Mouse (Mus musculus) cerebellum, postnatal 25 days (tissue): ENCODE measurements around the gene Usp15.
"Not testable (repeated sequence)": the region's sequence is repeated elsewhere in the genome, so short reads cannot be mapped to it uniquely, and the experiment has no call there.

Experiments used
- DNase-seq, 2 experiments: peaks; one replicate each; pipeline ENCODE4 v3.0.0; 2021; ENCODE audit warnings: mixed read lengths in 2 of 2

The Usp15 gene

GRCm38 (mm10) chr10:123196835-123197559, at the start of gene Usp15:
TSS of gene Usp15 (minus strand) at chr10:123196995.
- DNase-seq = peak; percentile 95 to 98

DNA sequence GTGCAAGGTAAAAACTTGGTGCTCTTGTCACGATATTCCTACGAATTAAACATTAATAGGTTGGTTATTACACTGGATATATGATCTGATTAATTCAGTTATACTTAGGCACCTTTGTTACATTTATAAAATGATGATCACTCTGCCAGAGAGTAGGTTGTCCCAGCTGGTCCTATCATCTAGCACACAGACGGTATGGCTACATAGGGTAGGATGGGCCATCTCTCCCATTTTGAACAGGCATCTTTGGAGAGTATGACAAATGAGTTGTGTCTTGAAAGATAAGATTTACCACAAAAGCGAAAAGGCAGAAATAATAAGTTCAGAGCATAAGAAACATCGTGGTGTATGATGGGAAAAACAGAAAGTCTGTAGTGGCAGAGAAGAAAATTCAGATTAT, 32.6 kb upstream of the Usp15 start:
- no peak for DNase-seq

GRCm38 (mm10) chr10:123222785-123223184, 26.0 kb upstream of the Usp15 start:
- no peak for DNase-seq

GRCm38 (mm10) chr10:123209517-123209916, 12.7 kb upstream of the Usp15 start:
- no peak for DNase-seq

DNA sequence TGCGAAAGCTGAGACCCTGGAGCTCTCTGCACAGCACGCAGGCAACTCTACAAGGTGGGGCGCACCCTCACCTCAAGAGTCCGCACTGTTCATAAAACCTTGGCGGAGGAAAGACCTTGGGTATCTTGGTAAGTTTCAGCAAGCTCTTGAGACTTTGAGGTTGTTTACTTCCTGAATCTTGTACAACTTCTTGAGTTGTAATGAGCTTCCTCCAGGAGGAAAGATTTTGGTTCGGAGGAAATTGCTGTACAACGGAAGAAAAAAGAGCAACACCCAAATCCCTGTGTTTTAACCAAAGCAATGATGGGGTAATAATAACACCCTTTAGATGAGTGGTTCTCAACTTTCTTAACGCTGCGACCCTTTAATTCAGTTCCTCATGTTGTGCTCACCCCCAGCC, 11.5 kb upstream of the Usp15 start:
- no peak for DNase-seq

DNA sequence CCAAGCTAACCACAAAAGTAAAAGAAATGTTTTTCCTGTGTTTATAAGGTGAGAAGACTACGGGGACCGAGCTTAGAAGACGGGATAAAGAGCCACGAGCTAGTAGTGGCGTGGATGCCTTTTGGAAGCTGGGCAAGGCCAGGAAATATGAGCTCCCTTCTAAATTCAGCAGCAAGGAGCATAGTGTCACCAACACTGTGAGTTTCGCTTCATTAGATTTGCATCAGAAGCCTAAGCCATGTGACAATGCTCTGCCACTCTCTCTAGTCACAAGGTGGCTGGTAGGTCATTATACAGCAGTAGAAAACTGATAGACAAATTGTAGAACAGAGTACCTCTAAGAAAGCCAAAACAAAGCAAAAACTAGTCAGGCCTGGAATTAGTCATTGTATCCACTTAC, 9.3 kb upstream of the Usp15 start:
- no peak for DNase-seq

DNA sequence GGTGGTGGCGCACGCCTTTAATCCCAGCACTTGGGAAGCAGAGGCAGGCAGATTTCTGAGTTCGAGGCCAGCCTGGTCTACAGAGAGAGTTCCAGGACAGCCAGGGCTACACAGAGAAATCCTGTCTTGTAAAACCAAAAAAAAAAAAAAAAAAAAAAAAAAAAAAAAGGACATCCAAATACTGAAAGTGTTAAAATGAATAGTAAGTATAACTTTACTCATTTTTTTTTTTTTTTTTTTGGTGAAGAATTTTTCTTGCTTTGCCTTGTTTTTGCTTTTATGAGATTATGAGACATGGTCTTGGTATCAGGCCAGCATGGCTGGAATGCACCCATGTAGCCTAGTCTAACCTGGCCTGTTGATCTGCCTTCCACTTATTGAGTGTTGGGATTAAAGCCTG, 8.6 kb upstream of the Usp15 start:
- not testable (repeated sequence) for DNase-seq

DNA sequence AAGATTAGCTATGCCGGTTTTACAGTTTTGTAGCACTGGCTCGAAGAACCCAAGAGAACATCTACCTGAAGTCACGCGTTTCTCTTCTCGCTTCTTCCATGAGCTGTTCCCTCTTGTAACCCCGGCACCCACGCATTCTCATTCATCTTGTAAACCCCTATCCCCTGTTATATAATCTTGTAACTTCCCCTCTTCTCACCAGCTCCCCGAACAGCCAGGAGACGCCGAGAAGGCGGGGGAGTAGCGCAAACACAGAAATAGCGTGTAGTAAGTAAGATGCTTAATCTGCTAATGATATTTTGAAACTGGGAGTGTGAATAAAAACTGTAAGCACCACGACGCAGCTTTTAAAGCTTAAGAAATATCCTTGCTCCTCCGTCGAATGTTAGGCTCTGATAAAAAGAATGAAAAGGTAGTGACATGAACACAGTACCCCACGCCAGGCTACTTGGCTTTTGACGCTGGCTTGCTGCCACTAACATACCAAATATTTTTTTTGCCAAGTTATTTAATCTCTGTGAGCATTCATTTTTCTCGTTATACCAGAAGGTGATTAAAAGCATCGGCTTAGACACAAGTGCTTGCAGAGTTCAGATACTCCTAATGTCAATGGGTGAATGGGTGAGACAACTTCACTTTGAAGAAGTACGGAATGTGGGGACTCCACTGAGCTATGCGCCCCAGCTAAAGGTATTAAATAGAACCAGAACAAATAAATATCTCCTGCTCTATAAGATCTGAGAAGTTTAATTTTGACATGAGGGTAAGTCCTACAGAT, 5.4 kb upstream of the Usp15 start:
- no peak for DNase-seq

DNA sequence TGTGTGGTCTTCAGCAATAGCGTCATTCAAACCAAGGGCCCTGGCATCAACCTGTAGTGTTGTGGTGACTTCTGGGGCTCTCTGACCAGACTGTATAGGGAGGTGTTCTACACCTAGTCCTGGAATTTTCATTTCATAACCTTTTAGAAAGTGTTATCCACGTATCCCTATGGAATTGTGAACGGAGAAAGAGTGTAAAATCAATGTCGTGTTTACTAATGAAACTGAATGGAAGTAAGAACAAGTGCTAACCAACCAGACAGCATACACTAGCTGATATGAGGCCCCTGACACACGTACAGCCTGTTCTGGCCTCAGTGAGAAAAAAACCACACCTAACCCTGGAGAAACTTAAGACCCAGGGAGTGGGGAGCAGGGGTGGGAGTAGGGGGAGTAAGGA, 4.6 kb upstream of the Usp15 start:
- DNase-seq = no peak

DNA sequence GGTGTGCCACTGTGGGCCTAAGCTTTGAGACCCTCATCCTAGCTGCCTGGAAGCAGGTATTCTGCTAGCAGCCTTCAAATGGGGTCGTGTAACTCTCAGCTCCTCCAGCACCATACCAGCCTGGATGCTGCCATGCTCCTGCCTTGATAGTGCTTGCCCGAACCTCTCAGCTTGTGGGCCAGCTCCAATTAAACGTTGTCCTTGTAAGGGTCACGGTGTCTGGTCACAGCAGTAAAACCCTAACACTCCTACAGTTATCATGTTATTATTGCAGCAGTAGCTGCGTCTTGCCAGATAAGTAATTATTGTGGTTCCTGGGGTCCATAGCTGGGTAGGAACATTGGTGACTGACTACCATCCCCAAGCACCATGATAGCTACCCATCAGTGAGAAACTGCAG, 4.2 kb upstream of the Usp15 start:
- no peak for DNase-seq

DNA sequence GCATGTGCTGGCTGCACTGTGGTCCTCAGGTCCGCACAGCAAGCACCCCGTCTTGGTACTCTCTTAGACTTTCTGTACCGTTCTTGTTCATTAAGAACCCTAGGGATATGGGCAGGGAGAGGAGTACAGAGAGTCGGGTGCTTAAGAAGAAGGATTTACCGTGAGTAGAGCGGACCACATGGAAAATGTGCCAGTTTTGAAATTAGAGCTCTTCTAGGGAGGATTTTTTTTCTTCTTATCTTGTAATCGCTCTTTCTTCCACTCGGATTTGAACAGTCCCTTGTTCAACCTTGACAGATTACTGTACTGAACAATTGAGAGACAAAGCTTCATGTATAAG, 3.5 kb upstream of the Usp15 start:
- no peak for DNase-seq

DNA sequence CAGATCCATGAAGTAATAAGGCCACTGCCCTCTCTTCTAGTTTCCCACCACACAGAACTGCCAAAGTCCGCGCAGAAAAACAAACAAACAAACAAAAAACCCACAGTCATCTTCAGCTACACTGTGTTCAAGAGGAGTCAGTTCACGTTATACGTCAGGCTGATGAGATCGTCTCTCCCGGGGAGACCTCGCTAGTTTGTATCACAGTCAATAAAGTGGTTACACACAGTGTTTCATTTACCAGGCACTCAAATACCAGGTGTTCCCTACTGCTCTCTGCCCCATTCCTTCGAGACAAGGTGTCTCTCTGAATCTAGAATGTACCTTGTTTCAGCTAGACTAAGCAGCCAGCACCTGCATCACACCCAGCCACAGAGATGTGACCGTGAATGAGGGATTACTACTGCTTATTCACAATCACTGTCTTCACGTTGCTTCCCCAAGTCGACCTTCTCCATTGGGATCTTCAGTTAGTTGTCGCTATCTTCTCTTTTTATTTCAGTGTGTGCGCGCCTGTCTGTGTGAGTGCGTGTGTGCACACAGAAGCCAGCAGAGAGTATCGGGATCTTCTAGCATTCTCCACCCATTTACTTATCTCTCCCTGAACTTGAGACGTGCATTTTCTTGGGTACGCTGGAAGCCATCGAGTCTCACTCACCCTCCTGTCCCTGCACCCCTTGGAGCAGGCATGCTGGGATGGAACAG, 3.0 kb upstream of the Usp15 start:
- no peak for DNase-seq

DNA sequence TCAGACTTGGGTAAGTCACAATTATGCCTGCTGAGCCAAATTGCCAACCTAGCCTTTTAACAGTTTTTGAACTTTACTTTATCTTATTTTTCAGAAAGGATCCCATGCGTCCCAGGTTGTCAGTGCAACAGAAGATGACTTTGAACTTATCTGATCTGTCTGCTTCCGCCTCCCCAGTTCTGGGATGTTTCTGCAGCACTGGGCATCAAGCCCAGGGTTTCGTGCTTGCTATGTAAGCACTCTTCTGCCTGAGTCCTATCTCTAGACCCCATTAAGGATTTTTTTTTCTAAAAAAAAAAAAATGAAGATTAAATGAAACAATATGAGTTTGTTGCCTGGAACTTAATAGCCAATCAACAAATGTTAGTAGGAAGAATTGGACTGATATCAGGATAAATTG, 2.3 kb upstream of the Usp15 start:
- no peak for DNase-seq

DNA sequence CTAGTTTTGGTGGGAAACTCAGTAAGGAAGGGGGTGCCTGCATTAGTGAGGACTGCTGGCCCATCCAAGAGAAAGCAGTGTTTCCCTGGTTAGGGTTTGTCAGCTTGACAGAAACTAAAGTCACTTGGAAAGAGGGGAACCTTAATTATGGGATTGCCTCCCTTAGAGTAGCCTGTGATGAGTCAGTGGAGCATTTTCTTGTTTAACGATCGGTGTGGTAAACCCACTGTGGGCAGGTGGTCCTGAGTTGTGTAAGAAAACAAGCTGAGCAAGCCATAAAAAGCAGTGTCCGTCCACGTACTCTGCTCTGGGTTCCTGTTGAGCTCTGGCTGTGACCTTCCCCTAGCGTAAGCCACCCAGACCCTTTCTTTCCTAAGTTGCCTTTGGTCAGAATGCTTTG, 1.4 kb upstream of the Usp15 start:
- no peak for DNase-seq

DNA sequence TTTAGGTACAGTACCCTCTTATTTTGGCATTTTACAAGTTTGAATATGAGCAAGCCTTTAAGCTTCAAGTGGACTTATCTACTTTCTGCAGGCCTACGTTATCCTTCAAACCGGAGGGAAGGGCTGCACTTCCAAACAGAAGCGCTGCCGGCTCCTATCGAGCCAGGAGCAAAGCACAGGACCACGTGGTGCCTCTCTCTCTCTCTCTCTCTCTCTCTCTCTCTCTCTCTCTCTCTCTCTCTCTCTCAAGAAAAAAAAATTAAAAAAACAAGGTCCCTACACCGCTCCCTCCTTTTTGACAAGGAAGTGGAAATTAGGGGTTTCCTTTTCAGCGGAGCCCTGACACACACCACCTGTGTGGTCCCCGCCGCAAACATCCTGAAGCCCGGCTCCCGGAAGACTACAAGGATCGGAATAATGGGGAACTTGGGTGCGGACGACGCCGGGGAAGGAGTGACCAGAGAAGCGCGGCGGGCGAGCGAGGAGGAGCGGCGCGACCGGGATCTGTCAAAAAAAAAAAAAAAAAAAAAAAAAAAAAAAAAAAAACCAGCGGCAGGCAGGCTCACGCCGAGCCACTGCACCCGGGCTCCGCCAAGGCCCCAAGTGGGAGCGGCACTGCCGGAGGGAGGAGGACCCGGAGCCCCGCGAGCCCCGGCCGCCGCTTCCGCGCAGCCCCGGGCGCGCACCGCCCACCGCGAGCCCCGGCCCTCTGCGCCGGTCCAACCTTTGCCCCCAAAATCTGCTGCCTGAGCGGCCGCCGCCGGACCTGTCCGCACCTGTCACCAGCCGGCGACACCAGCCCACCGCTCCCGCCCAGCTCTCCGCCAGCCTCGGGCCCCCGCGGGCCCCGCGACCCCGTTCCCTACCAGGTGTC, 597 bp downstream of the Usp15 start:
- peak in 1 of 2 experiments; percentile 48 for DNase-seq

DNA sequence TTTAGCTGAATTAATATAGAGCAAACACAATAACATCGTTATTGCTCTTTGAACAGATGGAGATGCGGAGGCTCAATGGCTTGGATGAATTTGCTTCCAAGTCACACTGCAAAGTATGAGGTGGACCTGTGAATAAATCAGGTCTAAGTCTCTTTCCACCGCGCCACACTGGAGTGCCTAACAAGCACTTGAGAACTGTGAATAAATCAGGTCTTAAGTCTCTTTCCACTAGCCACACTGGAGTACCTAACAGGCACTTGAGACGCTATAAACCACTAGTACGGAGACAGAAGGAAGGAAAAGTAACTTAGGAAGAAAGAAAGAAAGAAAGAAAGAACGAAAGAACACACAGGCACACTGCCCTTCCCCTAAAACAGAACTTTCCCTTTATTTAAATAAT, 1.3 kb downstream of the Usp15 start:
- DNase-seq = no peak

DNA sequence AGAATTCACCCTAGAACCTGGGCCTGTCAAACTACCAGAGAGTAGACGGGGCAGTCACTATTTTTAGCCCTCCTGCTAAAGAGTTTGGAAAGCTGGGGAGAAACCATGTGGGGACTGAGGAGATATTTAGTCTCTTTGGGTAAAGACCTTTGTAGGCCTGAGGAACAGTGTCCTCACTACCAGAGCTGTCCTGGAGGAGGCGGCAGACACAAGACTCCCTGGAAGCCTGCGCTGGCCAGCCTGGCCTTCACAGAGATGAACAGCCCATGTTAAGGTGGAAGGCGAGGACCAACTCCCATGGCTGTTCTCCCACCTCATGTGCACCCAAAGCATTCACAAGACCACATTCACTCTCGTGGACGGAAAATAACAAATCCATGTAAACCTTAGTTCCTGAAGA, 5.8 kb downstream of the Usp15 start:
- DNase-seq = no peak

GRCm38 (mm10) chr10:123187337-123187736, 9.5 kb downstream of the Usp15 start:
- no peak for DNase-seq

- no peak for DNase-seq
Measured at GRCm38 (mm10) chr10:123185907-123186306, 10.9 kb downstream of the Usp15 start.

GRCm38 (mm10) chr10:123183743-123184142, 13.1 kb downstream of the Usp15 start:
- no peak for DNase-seq

GRCm38 (mm10) chr10:123183243-123183642, 13.6 kb downstream of the Usp15 start:
- peak; percentile 82 to 86 for DNase-seq

- DNase-seq = no peak
Measured at GRCm38 (mm10) chr10:123182391-123182790, 14.4 kb downstream of the Usp15 start.

GRCm38 (mm10) chr10:123175771-123176170, 21.0 kb downstream of the Usp15 start:
- no peak for DNase-seq
